Mouse (Mus musculus): ENCODE data around the gene Gm3642.
"Not testable (repeated sequence)": the region's sequence is repeated elsewhere in the genome, so short reads cannot be mapped to it uniquely, and the experiment has no call there.

Gene Gm3642

DNA sequence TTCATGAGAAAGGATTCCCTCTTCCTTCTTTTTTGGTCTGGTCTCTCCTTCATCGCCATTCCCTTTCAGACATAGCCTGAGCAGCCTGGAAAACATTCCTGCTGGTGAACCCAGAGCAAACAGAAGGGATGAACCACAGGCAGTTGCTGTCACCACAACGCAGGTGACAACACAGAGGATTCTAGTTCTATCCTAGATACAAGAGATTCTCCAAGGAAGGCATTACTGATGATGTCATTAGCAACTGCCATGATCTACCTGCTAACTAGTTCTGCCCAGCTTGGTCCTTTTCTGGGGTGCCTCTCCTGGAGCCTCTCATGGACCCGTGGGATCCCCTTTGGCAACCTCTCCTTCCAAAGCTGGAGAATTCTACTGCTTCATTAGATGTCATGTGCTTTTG is at the start of gene Gm3642:
Gm3642 (minus strand) TSS at position 101 of the 400 bp plus-strand sequence.
- DNase-seq (ENCODE audit: low spot score), result not testable (repeated sequence)

DNA sequence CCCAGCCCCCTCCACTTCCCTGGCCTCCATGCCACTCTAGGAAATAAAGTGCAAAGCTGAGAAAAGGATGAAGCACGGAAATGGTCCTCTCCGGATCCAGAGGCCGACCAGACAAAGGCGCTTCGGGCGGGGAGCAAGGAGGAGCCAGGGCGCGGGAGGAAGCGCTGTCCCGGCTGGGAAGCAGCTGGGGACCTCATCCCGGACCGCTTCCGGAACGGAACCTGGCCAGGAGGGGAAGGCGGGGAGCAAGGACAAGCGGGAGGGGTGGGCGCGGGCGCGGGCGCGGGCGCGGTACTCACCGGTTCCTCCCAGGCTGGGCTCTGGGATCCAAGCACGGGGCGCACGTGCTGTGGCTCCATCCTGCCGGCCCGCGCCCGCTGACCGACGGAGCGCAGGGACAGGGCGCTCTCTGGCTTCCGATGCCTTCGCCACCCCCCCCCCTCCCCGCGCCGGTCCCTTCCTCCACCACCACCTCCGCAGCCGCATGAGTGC is 49.5 kb upstream of the Gm3642 start, which contains the start of gene Gm3667:
Gm3667 (minus strand) TSS at position 442 of the 492 bp plus-strand sequence.
- not testable (repeated sequence) for DNase-seq (ENCODE audit: low spot score)

- not testable (repeated sequence) for DNase-seq (ENCODE audit: low spot score)
Measured at GRCm38 (mm10) chr14:6888811-6889210, 48.7 kb upstream of the Gm3642 start.

DNA sequence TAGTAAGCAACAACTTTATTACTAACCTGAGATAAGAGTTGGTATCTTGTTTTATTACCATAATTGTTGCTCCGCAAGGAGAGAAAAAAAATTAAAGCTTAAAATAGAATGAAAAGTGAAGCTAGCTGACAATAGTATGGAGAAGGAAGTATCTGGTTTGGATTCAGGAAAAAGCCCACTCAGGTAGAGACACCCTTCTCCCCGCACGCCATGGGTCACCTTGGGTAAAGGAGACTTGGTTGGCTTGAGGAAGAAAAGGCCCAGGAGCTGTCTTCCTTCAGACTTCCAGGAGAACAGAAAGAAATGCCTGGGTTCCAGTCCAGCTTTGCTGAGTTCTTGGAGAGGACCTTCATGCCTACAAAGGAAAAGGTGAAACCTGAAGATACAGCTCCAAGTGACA is 16.8 kb downstream of the Gm3642 start:
- not testable (repeated sequence) for DNase-seq (ENCODE audit: low spot score)
